Mouse (Mus musculus) lung, embryonic 15.5 days (tissue): ENCODE measurements at regions not wholly inside any gene's neighbourhood (a gene's known extent, or its start where the extent isn't known, plus 50 kb on each side); places are given as distances from the start of the nearest gene placed in this dataset.

Experiments
- ATAC-seq: fragments of 200-750 bp; cut with Nextera tagmentation; 2 replicates; pipeline ENCODE4 v1.8.0; 2017; ENCODE audit warnings: moderate number of reproducible peaks, borderline replicate concordance; ENCODE audit not compliant: low FRiP score, low TSS enrichment; ENCODE audit errors: extremely low read depth
- H3K27ac ChIP-seq: fragments of 300-500 bp; sonication (generic); 2 replicates; pipeline ENCODE4 v1.5.1; 2015; ENCODE audit warnings: moderate library complexity, mild to moderate bottlenecking, inconsistent platforms
- H3K27me3 ChIP-seq: fragments of 300-500 bp; sonication (generic); 2 replicates; pipeline ENCODE4 v1.6.1; 2015; ENCODE audit warnings: inconsistent platforms
- H3K36me3 ChIP-seq: fragments of 300-500 bp; sonication (generic); 2 replicates; pipeline ENCODE4 v1.6.1; 2015; ENCODE audit warnings: inconsistent platforms
- H3K4me1 ChIP-seq: fragments of 300-500 bp; sonication (generic); 2 replicates; pipeline ENCODE4 v1.6.1; 2015; ENCODE audit warnings: inconsistent platforms
- H3K4me2 ChIP-seq: fragments of 300-500 bp; sonication (generic); 2 replicates; pipeline ENCODE4 v1.6.1; 2015; ENCODE audit warnings: inconsistent platforms, mild to moderate bottlenecking, moderate library complexity
- H3K4me3 ChIP-seq: fragments of 300-500 bp; sonication (generic); 2 replicates; pipeline ENCODE4 v1.5.1; 2015; ENCODE audit warnings: mild to moderate bottlenecking, inconsistent platforms
- H3K9ac ChIP-seq: fragments of 300-500 bp; sonication (generic); 2 replicates; pipeline ENCODE4 v1.6.1; 2015; ENCODE audit warnings: inconsistent platforms
- H3K9me3 ChIP-seq: fragments of 300-500 bp; sonication (generic); 2 replicates; pipeline ENCODE4 v1.6.1; 2016; ENCODE audit warnings: inconsistent platforms
- WGBS: fragments of 180-500 bp; shearing (Covaris S2); methylation state at CpG from one replicate; pipeline ENCODE4 v1.1.7; 2015; 5-methylcytosine and 5-hydroxymethylcytosine counted together

- no peak overlapping the region for H3K27ac ChIP-seq
Measured at GRCm38 (mm10) chr7:75360874-75361273, 51.8 kb upstream of the Sv2b start.

GRCm38 (mm10) chr7:75362541-75362940, 53.5 kb upstream of the Sv2b start:
- WGBS, result 91% methylated on average over 6 of the region's 6 CpGs
- no peaks in the 10 kb centered on the region for H3K9me3 ChIP-seq
- no peaks in the 10 kb centered on the region for H3K27me3 ChIP-seq
- H3K4me3 ChIP-seq, result no peak overlapping the region
- no peak overlapping the region for H3K27ac ChIP-seq
- H3K4me1 ChIP-seq, result no peaks in the 10 kb centered on the region
- ATAC-seq, result no peak
- H3K9ac ChIP-seq, result no peak overlapping the region
- H3K4me2 ChIP-seq, result no peak overlapping the region
- no peaks in the 10 kb centered on the region for H3K36me3 ChIP-seq

More at GRCm38 (mm10) chr7:75360874-75361273, 51.8 kb upstream of the Sv2b start:
- no peak overlapping the region for H3K9ac ChIP-seq
- no peaks in the 10 kb centered on the region for H3K9me3 ChIP-seq
- H3K4me3 ChIP-seq, result no peak overlapping the region
- WGBS, result 49% methylated on average over 6 of the region's 6 CpGs
- no peaks in the 10 kb centered on the region for H3K4me1 ChIP-seq
- ATAC-seq, result no peak
- H3K27me3 ChIP-seq, result no peaks in the 10 kb centered on the region
- H3K36me3 ChIP-seq, result no peaks in the 10 kb centered on the region
- no peak overlapping the region for H3K4me2 ChIP-seq

GRCm38 (mm10) chr7:75365480-75365879, 56.4 kb upstream of the Sv2b start:
- Histone ChIP-seq H3K4me2 (no peak overlapping the region), H3K9me3 (no peaks in the 10 kb centered on the region), H3K9ac (no peak overlapping the region), H3K4me3 (no peak overlapping the region), H3K27me3 (no peaks in the 10 kb centered on the region), H3K27ac (no peak overlapping the region), H3K4me1 (0 out of 2 replicates have a peak, but pooled peaks cover 4% of the 10 kb centered on the region), H3K36me3 (no peaks in the 10 kb centered on the region)
- no peak for ATAC-seq
- 51% methylated on average over 3 of the region's 3 CpGs for WGBS

GRCm38 (mm10) chr7:75366285-75366882, 57.3 kb upstream of the Sv2b start:
- no peak overlapping the region for H3K4me2 ChIP-seq
- 8% methylated on average over 8 of the region's 8 CpGs for WGBS
- H3K4me3 ChIP-seq, result no peak overlapping the region
- H3K4me1 ChIP-seq, result 0 out of 2 replicates have a peak, but pooled peaks cover 4% of the 10 kb centered on the region
- H3K9ac ChIP-seq, result no peak overlapping the region
- no peaks in the 10 kb centered on the region for H3K9me3 ChIP-seq
- H3K27me3 ChIP-seq, result no peaks in the 10 kb centered on the region
- no peak overlapping the region for H3K27ac ChIP-seq
- no peaks in the 10 kb centered on the region for H3K36me3 ChIP-seq
- ATAC-seq, result peak; percentile 41; the same call in 1 of the 2 replicates

- H3K36me3 ChIP-seq, result no peaks in the 10 kb centered on the region
- H3K4me2 ChIP-seq, result no peak overlapping the region
- no peak overlapping the region for H3K4me3 ChIP-seq
- no peak overlapping the region for H3K27ac ChIP-seq
- WGBS, result 66% methylated on average over 9 of the region's 9 CpGs
- H3K9ac ChIP-seq, result no peak overlapping the region
- ATAC-seq, result no peak
- H3K27me3 ChIP-seq, result no peaks in the 10 kb centered on the region
- 0 out of 2 replicates have a peak, but pooled peaks cover 4% of the 10 kb centered on the region for H3K4me1 ChIP-seq
- H3K9me3 ChIP-seq, result no peaks in the 10 kb centered on the region
Measured at GRCm38 (mm10) chr7:75368315-75368714, 59.3 kb upstream of the Sv2b start.

GRCm38 (mm10) chr7:75369366-75369765, 60.3 kb upstream of the Sv2b start:
- H3K36me3 ChIP-seq, result no peaks in the 10 kb centered on the region
- H3K9me3 ChIP-seq, result no peaks in the 10 kb centered on the region
- no peak overlapping the region for H3K4me2 ChIP-seq
- H3K27me3 ChIP-seq, result no peaks in the 10 kb centered on the region
- 47% methylated on average over 4 of the region's 4 CpGs for WGBS
- 0 out of 2 replicates have a peak, but pooled peaks cover 4% of the 10 kb centered on the region for H3K4me1 ChIP-seq
- no peak for ATAC-seq
- H3K27ac ChIP-seq, result no peak overlapping the region
- no peak overlapping the region for H3K4me3 ChIP-seq
- no peak overlapping the region for H3K9ac ChIP-seq

- Histone ChIP-seq H3K4me2 (no peak overlapping the region), H3K4me3 (no peak overlapping the region), H3K27me3 (no peaks in the 10 kb centered on the region), H3K9ac (no peak overlapping the region), H3K36me3 (no peaks in the 10 kb centered on the region), H3K27ac (no peak overlapping the region), H3K9me3 (no peaks in the 10 kb centered on the region), H3K4me1 (0 out of 2 replicates have a peak, but pooled peaks cover 4% of the 10 kb centered on the region)
- peak; percentile 84; the same call in 1 of the 2 replicates for ATAC-seq
- WGBS, result 32% methylated on average over 12 of the region's 12 CpGs
Measured at GRCm38 (mm10) chr7:75370595-75371519, 61.8 kb upstream of the Sv2b start.

- Histone ChIP-seq H3K27me3 (no peaks in the 10 kb centered on the region), H3K27ac (no peak overlapping the region), H3K36me3 (no peaks in the 10 kb centered on the region), H3K9ac (no peak overlapping the region), H3K9me3 (no peaks in the 10 kb centered on the region), H3K4me3 (no peak overlapping the region), H3K4me2 (no peak overlapping the region), H3K4me1 (0 out of 2 replicates have a peak, but pooled peaks cover 4% of the 10 kb centered on the region)
- ATAC-seq, result no peak
Measured at GRCm38 (mm10) chr7:75371520-75371876, 62.4 kb upstream of the Sv2b start.

GRCm38 (mm10) chr7:75371991-75372390, 62.9 kb upstream of the Sv2b start:
- 42% methylated on average over 6 of the region's 6 CpGs for WGBS
- no peak for ATAC-seq
- H3K4me1 ChIP-seq, result 0 out of 2 replicates have a peak, but pooled peaks cover 4% of the 10 kb centered on the region
- H3K9me3 ChIP-seq, result no peaks in the 10 kb centered on the region
- H3K4me2 ChIP-seq, result no peak overlapping the region
- no peak overlapping the region for H3K4me3 ChIP-seq
- no peak overlapping the region for H3K9ac ChIP-seq
- no peak overlapping the region for H3K27ac ChIP-seq
- no peaks in the 10 kb centered on the region for H3K36me3 ChIP-seq
- H3K27me3 ChIP-seq, result no peaks in the 10 kb centered on the region

GRCm38 (mm10) chr7:75372892-75373444, 63.9 kb upstream of the Sv2b start:
- Histone ChIP-seq H3K27me3 (no peaks in the 10 kb centered on the region), H3K4me1 (0 out of 2 replicates have a peak, but pooled peaks cover 4% of the 10 kb centered on the region), H3K27ac (no peak overlapping the region), H3K9ac (no peak overlapping the region), H3K4me2 (no peak overlapping the region), H3K36me3 (no peaks in the 10 kb centered on the region), H3K9me3 (no peaks in the 10 kb centered on the region), H3K4me3 (no peak overlapping the region)
- 47% methylated on average over 10 of the region's 10 CpGs for WGBS
- ATAC-seq, result no peak

GRCm38 (mm10) chr7:75374506-75374905, 65.4 kb upstream of the Sv2b start:
- no peak for ATAC-seq
- Histone ChIP-seq H3K4me1 (0 out of 2 replicates have a peak, but pooled peaks cover 4% of the 10 kb centered on the region), H3K9ac (no peak overlapping the region), H3K36me3 (no peaks in the 10 kb centered on the region), H3K27ac (no peak overlapping the region), H3K4me3 (no peak overlapping the region), H3K9me3 (no peaks in the 10 kb centered on the region), H3K4me2 (no peak overlapping the region), H3K27me3 (no peaks in the 10 kb centered on the region)
- WGBS, result 54% methylated on average over 6 of the region's 6 CpGs

- H3K9me3 ChIP-seq, result no peaks in the 10 kb centered on the region
- H3K4me1 ChIP-seq, result no peaks in the 10 kb centered on the region
- no peaks in the 10 kb centered on the region for H3K36me3 ChIP-seq
- 81% methylated on average over 3 of the region's 3 CpGs for WGBS
- no peaks in the 10 kb centered on the region for H3K27me3 ChIP-seq
- no peak for ATAC-seq
- no peak overlapping the region for H3K4me3 ChIP-seq
- no peak overlapping the region for H3K9ac ChIP-seq
- no peak overlapping the region for H3K27ac ChIP-seq
- no peak overlapping the region for H3K4me2 ChIP-seq
Measured at GRCm38 (mm10) chr7:75379595-75379994, 70.5 kb upstream of the Sv2b start.
